Mouse (Mus musculus) midbrain, embryonic 10.5 days (tissue): ENCODE measurements around the gene Acp7. TPM values are rescaled to one million over a fixed set of nuclear protein-coding genes. Genes with fewer than 3 reads are reported as not detected.

Source experiments
- DNase-seq: peaks from one replicate; pipeline ENCODE4 v3.0.0-alpha.2; 2017; ENCODE audit warnings: low spot score
- H3K27ac ChIP-seq: fragments of 300-500 bp; sonication (generic); replicated peaks from 2 replicates; pipeline ENCODE4 v1.5.1; 2016; ENCODE audit warnings: mild to moderate bottlenecking
- H3K27me3 ChIP-seq: fragments of 300-500 bp; sonication (generic); 2 replicates; pipeline ENCODE4 v1.6.1; 2016; ENCODE audit warnings: low read depth, mild to moderate bottlenecking; ENCODE audit not compliant: poor library complexity, severe bottlenecking
- H3K36me3 ChIP-seq: fragments of 300-500 bp; sonication (generic); 2 replicates; pipeline ENCODE4 v1.6.1; 2016; ENCODE audit warnings: mild to moderate bottlenecking, moderate library complexity
- H3K4me1 ChIP-seq: fragments of 300-500 bp; sonication (generic); 2 replicates; pipeline ENCODE4 v1.6.1; 2016
- H3K4me3 ChIP-seq: fragments of 300-500 bp; sonication (generic); 2 replicates; pipeline ENCODE4 v1.5.1; 2016; ENCODE audit warnings: mild to moderate bottlenecking, moderate library complexity
- H3K9me3 ChIP-seq: fragments of 300-500 bp; sonication (generic); replicated peaks from 2 replicates; pipeline ENCODE4 v1.6.1; 2016; ENCODE audit warnings: mild to moderate bottlenecking
- WGBS: fragments of 180-500 bp; shearing (Covaris S2); methylation state at CpG from one replicate; pipeline ENCODE4 v1.1.7; 2016; 5-methylcytosine and 5-hydroxymethylcytosine counted together
- microRNA-seq: library from miRNA; unstranded; fragments of <30 nt; microRNA quantifications from one replicate; pipeline ENCODE4, GENCODE M21; 2017
- polyA plus RNA-seq: library from polyadenylated mRNA; unstranded; fragments of >200 nt; fragmentation: Nextera tagmentation; extraction: Ambion mirVana; gene quantifications from 2 replicates; pipeline ENCODE4 v1.2.1, GENCODE M21; 2016

Acp7 gene
- polyA plus RNA-seq, 1 experiment from 2014 or later: not detected

DNA sequence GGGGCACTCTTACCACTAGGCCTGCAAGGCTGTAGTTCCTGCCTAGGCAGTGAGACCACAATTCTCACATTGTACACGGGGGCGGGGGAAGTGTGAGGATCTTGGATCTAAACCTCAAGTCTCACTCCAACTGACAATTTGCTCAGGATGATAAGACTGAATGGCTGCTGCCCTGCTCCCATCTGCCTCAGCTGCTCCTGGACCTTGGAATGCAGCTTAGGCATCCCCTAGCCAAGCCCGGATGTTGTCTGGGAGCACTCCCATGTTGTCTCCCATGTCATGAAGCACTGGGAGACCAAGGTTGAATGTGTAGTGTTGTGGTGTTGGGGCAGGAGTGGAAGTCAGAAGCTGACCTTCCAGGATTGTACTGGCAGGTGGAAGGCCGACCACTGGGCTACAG lies 63.6 kb downstream of the Acp7 start:
- Histone ChIP-seq H3K4me1 (0 out of 2 replicates have a peak, but pooled peaks cover 2% of the 10 kb centered on the region), H3K4me3 (no peak overlapping the region), H3K36me3 (peaks cover 74% of the 10 kb centered on the region), H3K9me3 (no peaks in the 10 kb centered on the region), H3K27ac (no peak overlapping the region), H3K27me3 (no peaks in the 10 kb centered on the region)
- no peak for DNase-seq
- WGBS: 88% methylated on average over 4 of the region's 4 CpGs

DNA sequence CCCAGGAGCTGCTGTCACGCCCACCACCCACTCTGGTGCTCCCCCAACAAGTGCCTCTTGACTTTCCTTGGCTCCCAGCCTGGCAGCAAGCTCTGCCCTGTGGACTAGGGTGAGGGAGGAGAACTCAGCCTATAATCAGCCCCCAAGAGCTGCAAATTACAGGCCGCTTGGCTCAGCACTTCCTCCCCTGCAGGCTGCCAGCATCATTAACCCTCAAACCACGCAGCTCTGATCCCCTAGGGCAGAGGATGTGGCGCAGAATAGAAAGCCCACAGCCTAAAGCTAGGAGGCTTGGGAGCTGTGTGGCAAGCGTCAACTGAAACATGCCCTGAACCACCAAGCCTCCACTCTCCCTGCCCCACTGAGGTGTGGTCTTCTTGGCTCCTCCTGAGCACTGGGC lies 65.7 kb downstream of the Acp7 start:
- Histone ChIP-seq H3K27ac (no peak overlapping the region), H3K4me3 (no peak overlapping the region), H3K27me3 (no peaks in the 10 kb centered on the region), H3K9me3 (no peaks in the 10 kb centered on the region), H3K4me1 (no peaks in the 10 kb centered on the region), H3K36me3 (peaks cover 92% of the 10 kb centered on the region)
- WGBS: 83% methylated on average over 5 of the region's 5 CpGs
- DNase-seq: no peak

GRCm38 (mm10) chr7:28562951-28563350 lies 68.2 kb downstream of the Acp7 start:
- no peak overlapping the region for H3K27ac ChIP-seq
- peaks cover 96% of the 10 kb centered on the region for H3K36me3 ChIP-seq
- no peaks in the 10 kb centered on the region for H3K27me3 ChIP-seq
- DNase-seq: no peak
- H3K9me3 ChIP-seq: no peaks in the 10 kb centered on the region
- H3K4me3 ChIP-seq: no peak overlapping the region
- 94% methylated on average over 13 of the region's 13 CpGs for WGBS
- 0 out of 2 replicates have a peak, but pooled peaks cover 3% of the 10 kb centered on the region for H3K4me1 ChIP-seq

GRCm38 (mm10) chr7:28562371-28562770 lies 68.8 kb downstream of the Acp7 start:
- no peaks in the 10 kb centered on the region for H3K27me3 ChIP-seq
- no peak for DNase-seq
- H3K27ac ChIP-seq: no peak overlapping the region
- H3K4me3 ChIP-seq: no peak overlapping the region
- 0 out of 2 replicates have a peak, but pooled peaks cover 3% of the 10 kb centered on the region for H3K4me1 ChIP-seq
- 95% methylated on average over 13 of the region's 13 CpGs for WGBS
- peaks cover 95% of the 10 kb centered on the region for H3K36me3 ChIP-seq
- no peaks in the 10 kb centered on the region for H3K9me3 ChIP-seq

GRCm38 (mm10) chr7:28561967-28562366 lies 69.2 kb downstream of the Acp7 start:
- no peaks in the 10 kb centered on the region for H3K9me3 ChIP-seq
- WGBS: 88% methylated on average over 11 of the region's 11 CpGs
- no peak for DNase-seq
- no peak overlapping the region for H3K4me3 ChIP-seq
- H3K4me1 ChIP-seq: 0 out of 2 replicates have a peak, but pooled peaks cover 3% of the 10 kb centered on the region
- no peak overlapping the region for H3K27ac ChIP-seq
- peaks cover 91% of the 10 kb centered on the region for H3K36me3 ChIP-seq
- H3K27me3 ChIP-seq: no peaks in the 10 kb centered on the region

GRCm38 (mm10) chr7:28560856-28561255 lies 70.3 kb downstream of the Acp7 start:
- peaks cover 80% of the 10 kb centered on the region for H3K36me3 ChIP-seq
- 93% methylated on average over 10 of the region's 10 CpGs for WGBS

DNA sequence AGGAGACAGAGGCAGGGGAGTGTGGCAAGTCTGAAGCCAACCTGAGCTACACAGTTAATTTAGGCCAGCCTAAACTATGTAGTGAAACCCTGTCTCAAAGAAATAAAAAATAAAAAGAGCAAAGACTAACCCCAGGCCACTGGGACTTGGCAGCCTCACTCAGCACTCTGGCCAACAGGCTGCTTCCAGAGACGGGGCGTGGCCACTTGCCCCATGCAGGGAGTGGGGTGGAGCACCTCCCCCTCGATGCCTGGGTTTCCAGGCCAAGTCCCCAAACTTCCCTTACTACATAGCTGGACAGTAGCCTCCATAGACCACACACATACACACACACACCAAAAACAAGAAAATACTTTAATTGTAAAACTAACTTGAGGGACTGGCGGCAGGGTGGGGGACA lies 72.6 kb downstream of the Acp7 start:
- H3K27me3 ChIP-seq: no peaks in the 10 kb centered on the region
- no peak for DNase-seq
- peaks cover 14% of the 10 kb centered on the region for H3K4me1 ChIP-seq
- WGBS: 57% methylated on average over 4 of the region's 4 CpGs
- H3K9me3 ChIP-seq: 0 out of 2 replicates have a peak, but pooled peaks cover under 1% of the 10 kb centered on the region
- no peak overlapping the region for H3K27ac ChIP-seq
- H3K36me3 ChIP-seq: peaks cover 56% of the 10 kb centered on the region
- no peak overlapping the region for H3K4me3 ChIP-seq

More at GRCm38 (mm10) chr7:28560856-28561255, 70.3 kb downstream of the Acp7 start:
- H3K4me3 ChIP-seq: no peak overlapping the region
- H3K4me1 ChIP-seq: peaks cover 11% of the 10 kb centered on the region
- no peak overlapping the region for H3K27ac ChIP-seq
- DNase-seq: no peak
- no peaks in the 10 kb centered on the region for H3K27me3 ChIP-seq
- no peaks in the 10 kb centered on the region for H3K9me3 ChIP-seq

DNA sequence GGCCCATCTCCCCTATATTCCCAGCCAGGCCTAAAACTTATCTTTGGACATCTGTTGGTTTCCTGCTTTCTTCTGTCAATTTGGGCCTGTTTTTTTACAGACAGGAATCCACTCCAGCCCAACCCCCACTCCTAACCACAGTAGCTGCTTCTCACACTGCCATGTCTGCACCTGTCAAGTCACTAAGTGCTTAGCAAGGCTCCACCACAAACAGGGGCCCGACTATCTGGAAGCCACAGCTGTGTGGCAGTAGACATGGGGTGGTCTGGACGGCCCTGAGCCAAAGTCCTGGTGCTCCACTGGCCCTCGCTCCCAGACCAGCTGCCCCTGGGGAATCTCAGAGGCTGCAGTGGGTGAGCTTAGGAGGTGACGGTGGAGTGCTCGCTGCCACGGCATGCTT lies 73.4 kb downstream of the Acp7 start:
- H3K4me3 ChIP-seq: no peak overlapping the region
- 83% methylated on average over 6 of the region's 6 CpGs for WGBS
- H3K4me1 ChIP-seq: peaks cover 14% of the 10 kb centered on the region
- H3K27me3 ChIP-seq: no peaks in the 10 kb centered on the region
- no peak for DNase-seq
- no peak overlapping the region for H3K27ac ChIP-seq
- H3K36me3 ChIP-seq: peaks cover 48% of the 10 kb centered on the region
- peaks cover 7% of the 10 kb centered on the region; the same call in 1 of the 2 replicates for H3K9me3 ChIP-seq

Small RNA genes lying within 50 kb of the gene (microRNA-seq; reads per million reads assigned to microRNA genes)
- gene Mir7049: 0.90 reads per million

Other genes with a start within 250 kb of the Acp7 start
- gene Med29, start 238.6 kb downstream of the Acp7 start, polyA plus RNA-seq: 58.9 and 61.0 TPM in 2 replicates
- gene Paf1, start 238.4 kb downstream of the Acp7 start, polyA plus RNA-seq: 89.8 and 90.8 TPM in 2 replicates
- 6.3 and 8.1 TPM in 2 replicates for gene Gmfg, start 193.9 kb downstream of the Acp7 start, polyA plus RNA-seq
- 3.6 and 3.7 TPM in 2 replicates for gene Lrfn1, start 179.4 kb downstream of the Acp7 start, polyA plus RNA-seq
- not detected in 2 replicates for gene Ifnl2, start 120.9 kb downstream of the Acp7 start, polyA plus RNA-seq
- not detected in 2 replicates for gene Ifnl3, start 108.5 kb downstream of the Acp7 start, polyA plus RNA-seq
- gene Sycn, start 90.4 kb downstream of the Acp7 start, polyA plus RNA-seq: not detected in 2 replicates
- 0.14 and 0.20 TPM in 2 replicates for gene Nccrp1, start 84.1 kb downstream of the Acp7 start, polyA plus RNA-seq
- gene Samd4b, start 33.2 kb downstream of the Acp7 start, polyA plus RNA-seq: 29.2 and 30.5 TPM in 2 replicates
- gene Pak4, start 33.1 kb downstream of the Acp7 start, polyA plus RNA-seq: 60.9 and 66.4 TPM in 2 replicates
- gene Fbxo27, start 61.5 kb upstream of the Acp7 start, polyA plus RNA-seq: 4.9 and 5.8 TPM in 2 replicates
- gene Fbxo17, start 85.5 kb upstream of the Acp7 start, polyA plus RNA-seq: 9.0 and 9.5 TPM in 2 replicates
- 139 and 147 TPM in 2 replicates for gene Mrps12, start 110.5 kb upstream of the Acp7 start, polyA plus RNA-seq
- gene Sars2, start 110.7 kb upstream of the Acp7 start, polyA plus RNA-seq: 39.9 and 41.8 TPM in 2 replicates
- 0.20 TPM in 1 of 2 replicates, not detected in the other for gene Ccer2, start 124.8 kb upstream of the Acp7 start, polyA plus RNA-seq
- gene Sirt2, start 135.4 kb upstream of the Acp7 start, polyA plus RNA-seq: 62.7 and 71.6 TPM in 2 replicates
- gene Nfkbib, start 136.2 kb upstream of the Acp7 start, polyA plus RNA-seq: 57.6 and 62.3 TPM in 2 replicates
- gene Rinl, start 157.6 kb upstream of the Acp7 start, polyA plus RNA-seq: 3.5 and 4.0 TPM in 2 replicates
- gene Hnrnpl, start 177.2 kb upstream of the Acp7 start, polyA plus RNA-seq: 279 and 293 TPM in 2 replicates
- 85.1 and 94.5 TPM in 2 replicates for gene Ech1, start 193.9 kb upstream of the Acp7 start, polyA plus RNA-seq
- gene Lgals4, start 202.5 kb upstream of the Acp7 start, polyA plus RNA-seq: 3.1 and 3.7 TPM in 2 replicates
- gene Lgals7, start 232.5 kb upstream of the Acp7 start, polyA plus RNA-seq: 0.62 and 0.85 TPM in 2 replicates